Mouse (Mus musculus): ENCODE measurements around the gene Dhx38.

Gene Dhx38

GRCm38 (mm10) chr8:109544049-109544448, 21.6 kb downstream of the Dhx38 start:
- DNase-seq (ENCODE audit: low read depth), result no peak

DNA sequence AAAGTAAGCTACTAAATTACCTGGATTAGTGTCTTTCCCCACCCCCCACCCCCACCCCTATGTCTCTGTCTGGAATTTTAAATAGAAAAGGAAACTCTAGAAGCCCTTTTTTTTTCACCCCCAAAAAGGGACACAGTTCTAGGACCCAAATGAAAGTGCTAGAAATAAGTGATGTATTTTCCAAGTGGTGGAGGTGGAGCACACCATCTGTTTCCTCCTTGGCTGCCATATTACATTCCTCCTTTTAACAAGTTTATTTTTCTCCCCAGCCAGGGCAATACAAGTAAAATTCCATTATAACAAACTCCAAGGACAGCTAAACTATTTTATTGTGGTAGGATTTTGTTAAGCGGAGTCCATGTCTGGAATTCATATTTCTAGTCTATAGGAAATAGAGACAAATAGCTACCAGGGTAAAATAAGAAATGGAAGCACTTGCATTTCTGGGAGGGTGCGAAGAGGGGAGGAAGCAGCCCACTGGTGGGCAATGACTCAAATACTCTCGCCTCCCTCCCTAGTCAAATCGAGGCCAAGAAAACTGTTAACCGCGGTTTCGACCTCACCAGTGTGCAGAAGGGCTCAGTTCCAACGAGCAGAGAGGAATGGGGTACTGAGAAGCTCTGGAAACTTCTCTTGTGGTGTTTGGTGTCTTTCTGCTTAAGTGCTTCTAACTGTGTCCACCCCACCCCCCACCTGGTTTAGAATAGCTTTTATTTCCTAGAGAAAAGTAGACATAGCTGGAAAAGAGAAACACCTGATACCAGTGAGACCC, 22.7 kb downstream of the Dhx38 start:
- no peak for DNase-seq (ENCODE audit: low read depth)

DNA sequence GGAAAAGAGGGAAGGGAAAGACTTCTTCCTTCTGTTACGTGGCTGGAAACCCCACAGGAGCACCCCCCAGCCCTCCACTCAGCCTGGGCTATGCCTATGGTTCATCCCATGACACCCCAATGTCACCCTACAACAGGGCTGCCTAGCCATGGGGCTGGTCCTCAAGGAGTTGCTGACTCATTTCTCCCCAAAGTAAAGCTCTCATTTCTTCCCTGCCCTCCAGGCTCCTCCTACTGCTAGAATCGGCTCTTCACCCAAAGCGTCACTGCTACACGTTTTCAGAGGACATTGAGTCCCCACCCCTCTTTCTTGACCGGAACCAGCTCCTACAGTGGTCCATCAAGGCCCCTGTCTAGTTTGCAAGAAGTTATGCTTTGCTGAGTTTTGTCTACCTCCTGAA, 23.5 kb downstream of the Dhx38 start:
- DNase-seq (ENCODE audit: low read depth), result no peak

- DNase-seq (ENCODE audit: low read depth), result peak; percentile 71
Measured at GRCm38 (mm10) chr8:109536703-109537102, 29.0 kb downstream of the Dhx38 start.

DNA sequence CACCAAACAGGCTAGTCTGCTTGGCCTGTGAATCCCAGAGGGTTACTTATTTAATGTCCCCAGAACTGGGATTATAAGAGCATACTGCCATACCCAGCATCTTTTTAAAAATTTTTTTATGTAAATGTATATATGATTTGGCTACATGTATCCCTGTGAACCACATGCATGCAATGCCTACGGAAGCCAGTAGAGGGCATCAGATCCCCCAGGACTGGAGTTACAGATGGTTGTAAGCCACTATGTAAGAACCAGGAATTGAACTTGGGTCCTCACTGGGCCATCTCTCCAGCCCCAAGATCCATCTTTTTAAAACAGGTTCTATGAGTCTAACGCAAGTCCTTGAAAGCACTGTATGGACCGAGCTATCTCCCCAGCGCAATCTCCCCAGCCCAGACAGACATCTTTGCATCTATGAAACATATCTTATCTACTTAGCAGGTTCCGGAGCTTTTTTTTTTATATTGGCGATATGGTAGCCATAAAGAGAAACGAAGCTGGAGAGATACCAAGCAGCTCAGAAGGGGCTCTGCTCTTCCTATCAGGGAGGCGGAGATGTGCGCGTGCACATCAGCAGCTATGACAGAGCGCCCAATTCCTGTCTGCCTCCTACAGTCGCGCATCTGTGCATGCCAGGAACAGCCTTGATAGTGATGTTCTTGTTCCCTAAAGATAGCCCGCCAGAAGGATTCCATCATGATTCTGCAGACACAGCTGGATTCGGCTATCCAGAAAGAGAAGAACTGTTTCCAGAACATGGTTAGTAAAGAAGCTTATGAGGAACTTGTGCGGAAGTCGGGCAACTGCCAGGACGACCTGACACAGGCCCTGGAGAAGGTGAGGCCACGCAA, 30.3 kb downstream of the Dhx38 start:
- DNase-seq (ENCODE audit: low read depth), result peak; percentile 41

GRCm38 (mm10) chr8:109524008-109524407, 41.7 kb downstream of the Dhx38 start:
- no peak for DNase-seq (ENCODE audit: low read depth)

- DNase-seq (ENCODE audit: low read depth), result no peak
Measured at GRCm38 (mm10) chr8:109505560-109505959, 60.1 kb downstream of the Dhx38 start.

GRCm38 (mm10) chr8:109503566-109503965, 62.1 kb downstream of the Dhx38 start:
- no peak for DNase-seq (ENCODE audit: low read depth)

- DNase-seq (ENCODE audit: low read depth), result no peak
Measured at GRCm38 (mm10) chr8:109499009-109499717, 66.5 kb downstream of the Dhx38 start.

Measured in c-Kit-positive CD71-negative TER-119-negative erythroid progenitor cells, embryonic 14.5 days (primary cell).